Mouse (Mus musculus) kidney, postnatal 14 days (tissue): ENCODE results near the gene Gm11492.

Source experiments
- DNase-seq: peaks from one replicate; pipeline ENCODE4 v3.0.0; 2022; ENCODE audit warnings: mixed read lengths

The Gm11492 gene

GRCm38 (mm10) chr11:87579713-87580112 lies 13.3 kb downstream of the Gm11492 start:
- no peak for DNase-seq

GRCm38 (mm10) chr11:87580543-87581085 lies 14.2 kb downstream of the Gm11492 start:
- no peak for DNase-seq

- no peak for DNase-seq
Observed at GRCm38 (mm10) chr11:87581161-87581865, 14.9 kb downstream of the Gm11492 start.

GRCm38 (mm10) chr11:87581933-87582710 lies 15.7 kb downstream of the Gm11492 start:
- no peak for DNase-seq

GRCm38 (mm10) chr11:87583291-87584034 lies 17.0 kb downstream of the Gm11492 start:
- DNase-seq, result no peak

- DNase-seq, result peak; percentile 78
Observed at GRCm38 (mm10) chr11:87584711-87585505, 18.5 kb downstream of the Gm11492 start.

- DNase-seq, result no peak
Observed at GRCm38 (mm10) chr11:87587211-87587874, 20.9 kb downstream of the Gm11492 start.

GRCm38 (mm10) chr11:87589605-87590004 lies 23.2 kb downstream of the Gm11492 start:
- DNase-seq, result no peak

- peak; percentile 45 for DNase-seq
Observed at GRCm38 (mm10) chr11:87590841-87591525, 24.5 kb downstream of the Gm11492 start.

- peak; percentile 100 for DNase-seq
Observed at GRCm38 (mm10) chr11:87591526-87592353, 25.3 kb downstream of the Gm11492 start, which contains the start of gene Mtmr4. Gene Mtmr4 (plus strand): TSS chr11:87592162.

- DNase-seq, result no peak
Observed at GRCm38 (mm10) chr11:87592354-87592695, 25.9 kb downstream of the Gm11492 start.

- DNase-seq, result peak; percentile 73
Observed at GRCm38 (mm10) chr11:87592713-87593598, 26.5 kb downstream of the Gm11492 start.

- DNase-seq, result no peak
Observed at GRCm38 (mm10) chr11:87595327-87595841, 28.9 kb downstream of the Gm11492 start.

- no peak for DNase-seq
Observed at GRCm38 (mm10) chr11:87595976-87596375, 29.5 kb downstream of the Gm11492 start.

- DNase-seq, result peak; percentile 1
Observed at GRCm38 (mm10) chr11:87596492-87596891, 30.0 kb downstream of the Gm11492 start.

- peak; percentile 1 for DNase-seq
Observed at GRCm38 (mm10) chr11:87597061-87597460, 30.6 kb downstream of the Gm11492 start.

- DNase-seq, result peak; percentile 9
Observed at GRCm38 (mm10) chr11:87599395-87600089, 33.1 kb downstream of the Gm11492 start.

GRCm38 (mm10) chr11:87600322-87600853 lies 33.9 kb downstream of the Gm11492 start:
- peak; percentile 0 for DNase-seq
